Mouse (Mus musculus) forebrain, embryonic 10.5 days (tissue): ENCODE data around the gene AC153137.1. TPM values are rescaled to one million over a fixed set of nuclear protein-coding genes. Genes with fewer than 3 reads are reported as not detected.

Experiments
- DNase-seq: peaks from one replicate; pipeline ENCODE4 v3.0.0-alpha.2; 2017; ENCODE audit warnings: low spot score; ENCODE audit errors: extremely low spot score
- H3K27ac ChIP-seq: fragments of 300-500 bp; sonication (generic); 2 replicates; pipeline ENCODE4 v1.5.1; 2016; ENCODE audit warnings: mild to moderate bottlenecking
- H3K27me3 ChIP-seq: fragments of 300-500 bp; sonication (generic); 2 replicates; pipeline ENCODE4 v1.6.1; 2016; ENCODE audit warnings: mild to moderate bottlenecking; ENCODE audit not compliant: poor library complexity, severe bottlenecking
- H3K36me3 ChIP-seq: fragments of 300-500 bp; sonication (generic); replicated peaks from 2 replicates; pipeline ENCODE4 v1.6.1; 2016; ENCODE audit warnings: mild to moderate bottlenecking, moderate library complexity
- H3K4me1 ChIP-seq: fragments of 300-500 bp; sonication (generic); 2 replicates; pipeline ENCODE4 v1.6.1; 2016
- H3K4me3 ChIP-seq: fragments of 300-500 bp; sonication (generic); 2 replicates; pipeline ENCODE4 v1.5.1; 2016; ENCODE audit warnings: mild to moderate bottlenecking, moderate library complexity
- H3K9me3 ChIP-seq: fragments of 300-500 bp; sonication (generic); 2 replicates; pipeline ENCODE4 v1.6.1; 2016; ENCODE audit warnings: mild to moderate bottlenecking, moderate library complexity
- WGBS: fragments of 180-500 bp; shearing (Covaris S2); methylation state at CpG from one replicate; pipeline ENCODE4 v1.1.7; 2016; 5-methylcytosine and 5-hydroxymethylcytosine counted together
- polyA plus RNA-seq: library from polyadenylated mRNA; unstranded; fragments of >200 nt; fragmentation: Nextera tagmentation; extraction: Ambion mirVana; gene quantifications from 2 replicates; pipeline ENCODE4 v1.2.1, GENCODE M21; 2016

The AC153137.1 gene
- polyA plus RNA-seq, 1 experiment from 2014 or later = not detected

- H3K36me3 ChIP-seq = peaks cover 37% of the 10 kb centered on the region
- DNase-seq = no peak
- H3K4me1 ChIP-seq = no peaks in the 10 kb centered on the region
- no peaks in the 10 kb centered on the region for H3K9me3 ChIP-seq
- H3K27me3 ChIP-seq = no peaks in the 10 kb centered on the region
- WGBS = 84% methylated on average over 3 of the region's 3 CpGs
- no peak overlapping the region for H3K27ac ChIP-seq
- no peak overlapping the region for H3K4me3 ChIP-seq
Measured at GRCm38 (mm10) chr1:30940571-30940970, 37.2 kb downstream of the AC153137.1 start.

- WGBS = 82% methylated on average over 7 of the region's 7 CpGs
- H3K27me3 ChIP-seq = no peaks in the 10 kb centered on the region
- no peak overlapping the region for H3K27ac ChIP-seq
- peaks cover 15% of the 10 kb centered on the region for H3K36me3 ChIP-seq
- no peak for DNase-seq
- no peaks in the 10 kb centered on the region for H3K4me1 ChIP-seq
- no peaks in the 10 kb centered on the region for H3K9me3 ChIP-seq
- no peak overlapping the region for H3K4me3 ChIP-seq
Measured at GRCm38 (mm10) chr1:30938392-30938791, 39.4 kb downstream of the AC153137.1 start.

- Histone ChIP-seq H3K27me3 (no peaks in the 10 kb centered on the region), H3K9me3 (no peaks in the 10 kb centered on the region), H3K27ac (no peak overlapping the region), H3K4me3 (no peak overlapping the region), H3K36me3 (peaks cover 11% of the 10 kb centered on the region), H3K4me1 (no peaks in the 10 kb centered on the region)
- WGBS = 65% methylated on average over 8 of the region's 8 CpGs
- DNase-seq = no peak
Measured at GRCm38 (mm10) chr1:30937396-30937965, 40.3 kb downstream of the AC153137.1 start.

GRCm38 (mm10) chr1:30936488-30936887, 41.3 kb downstream of the AC153137.1 start:
- peaks cover 11% of the 10 kb centered on the region for H3K36me3 ChIP-seq
- H3K27me3 ChIP-seq = no peaks in the 10 kb centered on the region
- 91% methylated on average over 2 of the region's 2 CpGs for WGBS
- H3K4me3 ChIP-seq = no peak overlapping the region
- H3K9me3 ChIP-seq = no peaks in the 10 kb centered on the region
- H3K4me1 ChIP-seq = no peaks in the 10 kb centered on the region
- no peak overlapping the region for H3K27ac ChIP-seq
- no peak for DNase-seq

DNA sequence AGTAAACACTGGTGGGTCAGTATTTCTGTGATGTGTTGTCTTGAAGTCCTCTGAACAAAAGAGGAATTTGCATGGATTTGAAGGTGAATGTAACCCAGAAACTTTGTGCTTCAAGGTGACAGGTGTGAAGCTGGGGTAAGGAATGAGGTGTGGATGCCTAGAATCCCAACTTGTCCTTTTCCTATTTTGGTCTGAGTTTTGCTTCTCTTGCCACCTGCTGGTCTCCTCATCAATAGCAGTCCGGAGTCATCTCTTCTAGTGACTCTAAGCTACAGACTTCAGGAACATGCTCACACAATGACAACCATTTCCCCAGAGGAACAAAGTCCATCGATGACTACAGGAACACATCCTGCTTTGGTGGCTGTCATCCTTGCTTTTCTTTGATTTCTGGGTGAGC, 46.9 kb downstream of the AC153137.1 start:
- no peak for DNase-seq
- Histone ChIP-seq H3K36me3 (no peaks in the 10 kb centered on the region), H3K27me3 (no peaks in the 10 kb centered on the region), H3K9me3 (no peaks in the 10 kb centered on the region), H3K4me1 (no peaks in the 10 kb centered on the region), H3K27ac (no peak overlapping the region), H3K4me3 (no peak overlapping the region)
- 80% methylated on average over 2 of the region's 2 CpGs for WGBS

- no peak for DNase-seq
- no peak overlapping the region for H3K4me3 ChIP-seq
- no peak overlapping the region for H3K27ac ChIP-seq
- no peaks in the 10 kb centered on the region for H3K36me3 ChIP-seq
- no peaks in the 10 kb centered on the region for H3K4me1 ChIP-seq
- H3K27me3 ChIP-seq = no peaks in the 10 kb centered on the region
- WGBS = 82% methylated on average over 2 of the region's 2 CpGs
- no peaks in the 10 kb centered on the region for H3K9me3 ChIP-seq
Measured at GRCm38 (mm10) chr1:30930194-30930593, 47.6 kb downstream of the AC153137.1 start.

Other genes with a start within 250 kb of the AC153137.1 start
- gene Phf3, start 104.0 kb downstream of the AC153137.1 start, polyA plus RNA-seq = 27.6 and 31.5 TPM in 2 replicates
- gene Lgsn, start 198.4 kb upstream of the AC153137.1 start, polyA plus RNA-seq = not detected in 2 replicates
- not detected in 2 replicates for gene 4931428L18Rik, start 244.7 kb upstream of the AC153137.1 start, polyA plus RNA-seq
- not detected in 2 replicates for gene Pih1d3, start 244.9 kb upstream of the AC153137.1 start, polyA plus RNA-seq